Mouse (Mus musculus): ENCODE data around the gene Gprc5b. TPM values are rescaled to one million over a fixed set of nuclear protein-coding genes. Genes with fewer than 3 reads are reported as not detected.

Gprc5b gene
- 17.8 and 19.6 TPM in 2 replicates for polyA plus RNA-seq (2014; fragmentation: Nextera tagmentation; extraction: Ambion mirVana)

GRCm38 (mm10) chr7:118995007-118995406 lies at the start of gene Gprc5b:
Gene Gprc5b (minus strand): TSS chr7:118995211.
- Histone ChIP-seq H3K4me3 (ENCODE audit: low read depth, low read length) (peak within 1 kb of the TSS; percentile 67), H3K9ac (ENCODE audit: low read length) (peak within 1 kb of the TSS; percentile 77), H3K27me3 (ENCODE audit: control insufficient read depth, insufficient read depth, low read length) (no peaks in the 10 kb centered on the region), H3K36me3 (ENCODE audit: control insufficient read depth, insufficient read depth, low read length) (no peaks in the 10 kb centered on the region), H3K9me3 (ENCODE audit: control insufficient read depth, low read length) (no peaks in the 10 kb centered on the region), H3K4me1 (ENCODE audit: control insufficient read depth, insufficient read depth, low read length) (peaks cover 33% of the 10 kb centered on the region), H3K4me2 (ENCODE audit: low read depth) (peak within 1 kb of the TSS; percentile 73), H3K27ac (ENCODE audit: low read depth, low read length) (peak within 1 kb of the TSS; percentile 67; the same call in 1 of the 2 replicates)
- whole genome bisulfite sequencing, result 0% methylated on average over 22 of the region's 44 CpGs
- peak; percentile 82 for ATAC-seq (ENCODE audit: insufficient read depth, low FRiP score, low TSS enrichment)
- DNase-seq (ENCODE audit: low spot score), result peak; percentile 95

- no peaks in the 10 kb centered on the region for H3K36me3 ChIP-seq (ENCODE audit: control insufficient read depth, insufficient read depth, low read length)
- H3K4me3 ChIP-seq (ENCODE audit: low read depth, low read length), result no peak overlapping the region
- no peaks in the 10 kb centered on the region for H3K9me3 ChIP-seq (ENCODE audit: control insufficient read depth, low read length)
- DNase-seq (ENCODE audit: low spot score) (no peak), ATAC-seq (ENCODE audit: insufficient read depth, low FRiP score, low TSS enrichment) (no peak)
- H3K9ac ChIP-seq (ENCODE audit: low read length), result no peak overlapping the region
- no peak overlapping the region for H3K4me2 ChIP-seq (ENCODE audit: low read depth)
- no peaks in the 10 kb centered on the region for H3K4me1 ChIP-seq (ENCODE audit: control insufficient read depth, insufficient read depth, low read length)
- H3K27me3 ChIP-seq (ENCODE audit: control insufficient read depth, insufficient read depth, low read length), result no peaks in the 10 kb centered on the region
- no peak overlapping the region for H3K27ac ChIP-seq (ENCODE audit: low read depth, low read length)
These were observed 46.5 kb upstream of the Gprc5b start for GRCm38 (mm10) chr7:119041502-119041901.

- H3K4me3 ChIP-seq (ENCODE audit: low read depth, low read length), result no peak overlapping the region
- H3K9me3 ChIP-seq (ENCODE audit: control insufficient read depth, low read length), result no peaks in the 10 kb centered on the region
- H3K36me3 ChIP-seq (ENCODE audit: control insufficient read depth, insufficient read depth, low read length), result no peaks in the 10 kb centered on the region
- H3K27me3 ChIP-seq (ENCODE audit: control insufficient read depth, insufficient read depth, low read length), result no peaks in the 10 kb centered on the region
- no peaks in the 10 kb centered on the region for H3K4me1 ChIP-seq (ENCODE audit: control insufficient read depth, insufficient read depth, low read length)
- no peak overlapping the region for H3K9ac ChIP-seq (ENCODE audit: low read length)
- H3K4me2 ChIP-seq (ENCODE audit: low read depth), result no peak overlapping the region
- no peak overlapping the region for H3K27ac ChIP-seq (ENCODE audit: low read depth, low read length)
- DNase-seq (ENCODE audit: low spot score), result no peak
- ATAC-seq (ENCODE audit: insufficient read depth, low FRiP score, low TSS enrichment), result no peak
These were observed 42.6 kb upstream of the Gprc5b start for GRCm38 (mm10) chr7:119037581-119037980.

- no peak overlapping the region for H3K9ac ChIP-seq (ENCODE audit: low read length)
- H3K9me3 ChIP-seq (ENCODE audit: control insufficient read depth, low read length), result no peaks in the 10 kb centered on the region
- H3K4me3 ChIP-seq (ENCODE audit: low read depth, low read length), result no peak overlapping the region
- no peak for DNase-seq (ENCODE audit: low spot score)
- no peak overlapping the region for H3K4me2 ChIP-seq (ENCODE audit: low read depth)
- H3K4me1 ChIP-seq (ENCODE audit: control insufficient read depth, insufficient read depth, low read length), result no peaks in the 10 kb centered on the region
- H3K27me3 ChIP-seq (ENCODE audit: control insufficient read depth, insufficient read depth, low read length), result no peaks in the 10 kb centered on the region
- ATAC-seq (ENCODE audit: insufficient read depth, low FRiP score, low TSS enrichment), result no peak
- H3K36me3 ChIP-seq (ENCODE audit: control insufficient read depth, insufficient read depth, low read length), result no peaks in the 10 kb centered on the region
- WGBS, result 69% methylated on average over 15 of the region's 15 CpGs
- no peak overlapping the region for H3K27ac ChIP-seq (ENCODE audit: low read depth, low read length)
These were observed 39.4 kb upstream of the Gprc5b start for GRCm38 (mm10) chr7:119034243-119034961.

- H3K27me3 ChIP-seq (ENCODE audit: control insufficient read depth, insufficient read depth, low read length), result no peaks in the 10 kb centered on the region
- H3K4me3 ChIP-seq (ENCODE audit: low read depth, low read length), result no peak overlapping the region
- no peaks in the 10 kb centered on the region for H3K4me1 ChIP-seq (ENCODE audit: control insufficient read depth, insufficient read depth, low read length)
- H3K9ac ChIP-seq (ENCODE audit: low read length), result no peak overlapping the region
- ATAC-seq (ENCODE audit: insufficient read depth, low FRiP score, low TSS enrichment), result no peak
- H3K36me3 ChIP-seq (ENCODE audit: control insufficient read depth, insufficient read depth, low read length), result no peaks in the 10 kb centered on the region
- H3K4me2 ChIP-seq (ENCODE audit: low read depth), result no peak overlapping the region
- 29% methylated on average over 17 of the region's 17 CpGs for WGBS
- no peaks in the 10 kb centered on the region for H3K9me3 ChIP-seq (ENCODE audit: control insufficient read depth, low read length)
- H3K27ac ChIP-seq (ENCODE audit: low read depth, low read length), result no peak overlapping the region
- DNase-seq (ENCODE audit: low spot score), result peak; percentile 74
These were observed 28.4 kb upstream of the Gprc5b start for GRCm38 (mm10) chr7:119023394-119023921.

GRCm38 (mm10) chr7:119022238-119023156 lies 27.5 kb upstream of the Gprc5b start:
- Histone ChIP-seq H3K36me3 (ENCODE audit: control insufficient read depth, insufficient read depth, low read length) (no peaks in the 10 kb centered on the region), H3K9me3 (ENCODE audit: control insufficient read depth, low read length) (no peaks in the 10 kb centered on the region), H3K27me3 (ENCODE audit: control insufficient read depth, insufficient read depth, low read length) (no peaks in the 10 kb centered on the region), H3K4me1 (ENCODE audit: control insufficient read depth, insufficient read depth, low read length) (no peaks in the 10 kb centered on the region), H3K27ac (ENCODE audit: low read depth, low read length) (no peak overlapping the region), H3K4me3 (ENCODE audit: low read depth, low read length) (no peak overlapping the region), H3K4me2 (ENCODE audit: low read depth) (no peak overlapping the region), H3K9ac (ENCODE audit: low read length) (no peak overlapping the region)
- DNase-seq (ENCODE audit: low spot score) (peak; percentile 50), ATAC-seq (ENCODE audit: insufficient read depth, low FRiP score, low TSS enrichment) (peak; percentile 18; the same call in 1 of the 2 replicates)
- 80% methylated on average over 19 of the region's 19 CpGs for WGBS

- no peak overlapping the region for H3K27ac ChIP-seq (ENCODE audit: low read depth, low read length)
- H3K36me3 ChIP-seq (ENCODE audit: control insufficient read depth, insufficient read depth, low read length), result no peaks in the 10 kb centered on the region
- H3K9ac ChIP-seq (ENCODE audit: low read length), result no peak overlapping the region
- WGBS, result 20% methylated on average over 4 of the region's 4 CpGs
- no peaks in the 10 kb centered on the region for H3K9me3 ChIP-seq (ENCODE audit: control insufficient read depth, low read length)
- peak; percentile 72 for ATAC-seq (ENCODE audit: insufficient read depth, low FRiP score, low TSS enrichment)
- H3K27me3 ChIP-seq (ENCODE audit: control insufficient read depth, insufficient read depth, low read length), result no peaks in the 10 kb centered on the region
- H3K4me1 ChIP-seq (ENCODE audit: control insufficient read depth, insufficient read depth, low read length), result no peaks in the 10 kb centered on the region
- H3K4me2 ChIP-seq (ENCODE audit: low read depth), result no peak overlapping the region
- no peak overlapping the region for H3K4me3 ChIP-seq (ENCODE audit: low read depth, low read length)
- peak; percentile 84 for DNase-seq (ENCODE audit: low spot score)
These were observed 24.5 kb upstream of the Gprc5b start for GRCm38 (mm10) chr7:119019537-119019936.

- no peaks in the 10 kb centered on the region for H3K36me3 ChIP-seq (ENCODE audit: control insufficient read depth, insufficient read depth, low read length)
- H3K9me3 ChIP-seq (ENCODE audit: control insufficient read depth, low read length), result no peaks in the 10 kb centered on the region
- ATAC-seq (ENCODE audit: insufficient read depth, low FRiP score, low TSS enrichment) (no peak), DNase-seq (ENCODE audit: low spot score) (peak; percentile 59)
- no peaks in the 10 kb centered on the region for H3K4me1 ChIP-seq (ENCODE audit: control insufficient read depth, insufficient read depth, low read length)
- no peaks in the 10 kb centered on the region for H3K27me3 ChIP-seq (ENCODE audit: control insufficient read depth, insufficient read depth, low read length)
- no peak overlapping the region for H3K4me2 ChIP-seq (ENCODE audit: low read depth)
- no peak overlapping the region for H3K27ac ChIP-seq (ENCODE audit: low read depth, low read length)
- 0% methylated on average over 3 of the region's 3 CpGs for WGBS
- no peak overlapping the region for H3K9ac ChIP-seq (ENCODE audit: low read length)
- no peak overlapping the region for H3K4me3 ChIP-seq (ENCODE audit: low read depth, low read length)
These were observed 20.7 kb upstream of the Gprc5b start for GRCm38 (mm10) chr7:119015736-119016135.
